Mouse (Mus musculus) ES-Bruce4 (cell line): ENCODE data around the gene Tmem107.

ENCODE experiments used
- CTCF ChIP-seq: IDR thresholded peaks from one replicate; pipeline ENCODE4 v1.8.1; 2011; ENCODE audit warnings: low read depth, low read length
- EP300 ChIP-seq: IDR thresholded peaks from 2 replicates; pipeline ENCODE4 v1.6.1; 2011; ENCODE audit warnings: low read depth, low read length; ENCODE audit not compliant: insufficient read depth

DNA sequence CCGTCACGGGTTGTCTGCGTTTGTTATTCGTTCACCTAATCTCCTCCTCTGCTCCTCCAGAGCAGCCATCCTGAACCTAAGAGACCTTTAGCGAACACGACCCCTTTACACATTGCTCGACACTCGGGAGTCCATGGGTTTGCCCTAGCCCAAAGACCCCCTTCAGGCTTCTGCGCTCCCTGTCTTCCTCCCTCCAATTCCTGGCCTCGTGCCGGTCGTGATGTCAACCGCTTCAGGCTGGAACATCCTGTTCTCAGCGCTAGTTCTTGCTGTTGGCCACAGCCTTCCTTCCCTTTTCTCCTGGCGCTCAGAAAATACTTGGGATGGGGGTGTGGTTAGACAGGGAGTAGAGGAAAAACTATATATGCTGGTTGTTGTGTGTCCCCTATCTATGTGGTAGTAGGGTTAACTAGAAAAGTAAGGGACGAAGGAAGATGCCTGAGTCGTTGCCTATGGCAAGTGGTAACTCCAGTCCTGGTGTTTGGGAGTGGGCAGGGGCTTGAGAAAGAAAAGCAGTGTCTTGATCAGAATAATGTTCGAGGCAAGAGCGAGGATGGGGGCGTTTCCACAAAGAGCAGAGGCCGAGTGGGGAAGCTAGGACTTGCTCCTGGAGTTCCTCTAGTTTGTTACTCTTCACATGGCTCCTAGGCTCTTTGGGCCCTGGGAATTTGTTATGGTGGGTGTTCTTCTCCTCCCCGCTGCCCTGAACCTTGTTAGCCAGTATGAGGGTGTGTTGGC, 28.7 kb downstream of the Tmem107 start:
- TF ChIP-seq CTCF (no peak), EP300 (no peak)
